Mouse (Mus musculus) forebrain, embryonic 11.5 days (tissue): Measurements from ENCODE around the gene Slc25a45. TPM values are rescaled to one million over a fixed set of nuclear protein-coding genes. Genes with fewer than 3 reads are reported as not detected.

Experiments used
- polyA plus RNA-seq: library from polyadenylated mRNA; unstranded; fragments of >200 nt; fragmentation: Nextera tagmentation; extraction: Ambion mirVana; gene quantifications from 2 replicates; pipeline ENCODE4 v1.2.1, GENCODE M21; 2014

Slc25a45 gene
- polyA plus RNA-seq, 1 experiment from 2014 or later = 0.90 TPM

Other genes starting within 250 kb of the Slc25a45 start
- 37.8 and 39.9 TPM in 2 replicates for gene Rela, start 240.3 kb upstream of the Slc25a45 start, polyA plus RNA-seq
- gene Sipa1, start 214.1 kb upstream of the Slc25a45 start, polyA plus RNA-seq = 18.4 and 19.9 TPM in 2 replicates
- 20.4 and 21.7 TPM in 2 replicates for gene Map3k11, start 189.1 kb upstream of the Slc25a45 start, polyA plus RNA-seq
- gene Pcnx3, start 188.9 kb upstream of the Slc25a45 start, polyA plus RNA-seq = 34.1 and 37.7 TPM in 2 replicates
- not detected in 2 replicates for gene Kcnk7, start 173.4 kb upstream of the Slc25a45 start, polyA plus RNA-seq
- gene Ehbp1l1, start 151.5 kb upstream of the Slc25a45 start, polyA plus RNA-seq = 6.8 and 7.4 TPM in 2 replicates
- 140 and 162 TPM in 2 replicates for gene Fam89b, start 148.2 kb upstream of the Slc25a45 start, polyA plus RNA-seq
- 5.0 and 5.5 TPM in 2 replicates for gene Ltbp3, start 136.9 kb upstream of the Slc25a45 start, polyA plus RNA-seq
- gene Scyl1, start 106.4 kb upstream of the Slc25a45 start, polyA plus RNA-seq = 65.2 and 66.3 TPM in 2 replicates
- 20.4 and 24.5 TPM in 2 replicates for gene Frmd8, start 2.5 kb upstream of the Slc25a45 start, polyA plus RNA-seq
- 10.1 and 10.7 TPM in 2 replicates for gene Tigd3, start 16.3 kb downstream of the Slc25a45 start, polyA plus RNA-seq
- 232 and 246 TPM in 2 replicates for gene Dpf2, start 35.2 kb downstream of the Slc25a45 start, polyA plus RNA-seq
- gene Cdc42ep2, start 47.0 kb downstream of the Slc25a45 start, polyA plus RNA-seq = 1.8 and 2.5 TPM in 2 replicates
- 108 and 118 TPM in 2 replicates for gene Pola2, start 86.4 kb downstream of the Slc25a45 start, polyA plus RNA-seq
- gene Slc22a20, start 108.3 kb downstream of the Slc25a45 start, polyA plus RNA-seq = not detected in 2 replicates
- 3.9 and 5.3 TPM in 2 replicates for gene Capn1, start 138.1 kb downstream of the Slc25a45 start, polyA plus RNA-seq
- gene Syvn1, start 168.8 kb downstream of the Slc25a45 start, polyA plus RNA-seq = 29.1 and 35.8 TPM in 2 replicates
- 86.8 and 89.2 TPM in 2 replicates for gene Mrpl49, start 180.0 kb downstream of the Slc25a45 start, polyA plus RNA-seq
- 729 and 755 TPM in 2 replicates for gene Fau, start 180.0 kb downstream of the Slc25a45 start, polyA plus RNA-seq
- gene Znhit2, start 183.4 kb downstream of the Slc25a45 start, polyA plus RNA-seq = 39.6 and 42.5 TPM in 2 replicates
- 31.7 and 33.3 TPM in 2 replicates for gene Tm7sf2, start 190.6 kb downstream of the Slc25a45 start, polyA plus RNA-seq
- gene Vps51, start 199.4 kb downstream of the Slc25a45 start, polyA plus RNA-seq = 60.3 and 61.8 TPM in 2 replicates
- gene Tmem262, start 202.2 kb downstream of the Slc25a45 start, polyA plus RNA-seq = not detected in 2 replicates
- gene Gm28374, start 204.4 kb downstream of the Slc25a45 start, polyA plus RNA-seq = 1.2 and 1.5 TPM in 2 replicates
- gene Zfpl1, start 207.1 kb downstream of the Slc25a45 start, polyA plus RNA-seq = 62.5 and 75.0 TPM in 2 replicates
- 75.5 and 76.7 TPM in 2 replicates for gene Cdca5, start 207.2 kb downstream of the Slc25a45 start, polyA plus RNA-seq
- gene AC131692.1, start 216.6 kb downstream of the Slc25a45 start, polyA plus RNA-seq = 0.90 and 1.3 TPM in 2 replicates
- gene Naaladl1, start 228.0 kb downstream of the Slc25a45 start, polyA plus RNA-seq = 0.93 and 1.0 TPM in 2 replicates
- gene Sac3d1, start 240.8 kb downstream of the Slc25a45 start, polyA plus RNA-seq = 64.5 and 73.7 TPM in 2 replicates